Mouse (Mus musculus) hematopoietic stem cell, adult 5-6 weeks (primary cell): ENCODE data around the gene Ppp4r3a. TPM values are rescaled to one million over a fixed set of nuclear protein-coding genes. Genes with fewer than 3 reads are reported as not detected.

Experiments used
- ATAC-seq, 2 experiments: fragments of 125-278 bp in 1 of 2; replicated peaks in 1 of 2; 2 replicates each; pipeline ENCODE4 v1.8.0; 2016 to 2017; ENCODE audit warnings: inconsistent platforms in 2 of 2, mild to moderate bottlenecking in 2 of 2, moderate number of reproducible peaks in 2 of 2, low read depth in 1 of 2, moderate TSS enrichment in 1 of 2; ENCODE audit not compliant: low FRiP score in 2 of 2, poor library complexity in 2 of 2, severe bottlenecking in 2 of 2, insufficient read depth in 1 of 2, low TSS enrichment in 1 of 2
- total RNA-seq: library from RNA; stranded (forward); fragments of 172-1452, 232-1000 nt; gene quantifications from 2 replicates; pipeline ENCODE4 v1.2.3, GENCODE M21; 2017

Gene Ppp4r3a
- total RNA-seq, 1 experiment from 2014 or later, result 168 TPM

DNA sequence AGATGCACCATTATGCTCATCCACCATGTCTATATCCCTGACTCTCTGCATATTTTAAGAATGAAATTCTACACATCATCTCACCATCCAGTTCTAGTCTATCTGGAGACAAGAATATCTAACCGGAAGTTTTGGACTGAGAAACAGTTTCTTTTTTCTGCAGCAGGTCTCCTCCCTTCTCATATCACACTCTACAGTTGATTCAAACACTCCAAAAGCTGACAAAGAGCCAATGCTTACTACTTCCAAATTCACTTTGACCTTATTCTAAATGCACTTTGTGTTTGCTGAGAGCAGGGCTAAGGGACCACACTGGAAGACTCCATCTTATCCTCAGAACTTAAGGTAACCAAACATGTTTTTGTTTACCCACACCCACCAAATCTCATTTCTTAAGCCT is 13.7 kb downstream of the Ppp4r3a start:
- ATAC-seq, result no peak

DNA sequence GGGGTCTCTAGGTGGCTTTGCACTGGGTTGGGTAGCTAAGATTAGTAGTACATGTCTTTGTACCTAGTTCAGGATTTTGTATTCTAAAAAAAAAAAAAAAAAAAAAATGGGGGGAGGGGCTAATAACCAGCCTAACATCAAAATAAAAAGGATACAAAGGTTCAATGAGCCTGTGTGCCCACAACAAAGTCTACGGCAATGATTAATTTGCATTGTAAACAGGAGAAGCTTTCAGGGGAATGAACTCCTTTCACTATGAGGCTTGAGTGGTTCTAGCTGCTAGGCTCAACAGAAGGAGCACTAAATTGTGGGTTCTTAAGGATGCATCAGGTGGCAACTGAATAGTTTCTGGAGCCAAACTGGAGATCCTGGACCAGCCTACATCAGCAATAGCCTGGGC is 17.2 kb downstream of the Ppp4r3a start:
- no peak for ATAC-seq

DNA sequence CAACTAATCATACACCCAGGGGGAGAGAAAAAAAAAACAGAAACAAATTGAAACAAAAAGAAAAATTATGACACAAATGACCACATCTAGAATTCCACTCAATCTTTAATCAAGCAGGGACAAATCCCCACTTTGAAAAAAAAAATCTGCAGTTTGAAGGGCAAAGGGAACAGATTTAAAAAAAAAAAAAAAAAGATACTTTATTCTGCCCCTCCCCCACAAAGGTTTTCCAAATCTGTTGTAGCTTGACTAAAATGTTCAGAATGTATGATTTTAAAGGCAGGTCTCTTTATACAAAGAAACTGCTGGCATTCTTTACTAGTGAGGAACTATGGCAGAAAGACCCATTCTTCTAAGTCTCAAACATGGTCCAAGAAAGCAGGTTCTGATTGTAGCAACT is 43.5 kb downstream of the Ppp4r3a start:
- ATAC-seq, result no peak

DNA sequence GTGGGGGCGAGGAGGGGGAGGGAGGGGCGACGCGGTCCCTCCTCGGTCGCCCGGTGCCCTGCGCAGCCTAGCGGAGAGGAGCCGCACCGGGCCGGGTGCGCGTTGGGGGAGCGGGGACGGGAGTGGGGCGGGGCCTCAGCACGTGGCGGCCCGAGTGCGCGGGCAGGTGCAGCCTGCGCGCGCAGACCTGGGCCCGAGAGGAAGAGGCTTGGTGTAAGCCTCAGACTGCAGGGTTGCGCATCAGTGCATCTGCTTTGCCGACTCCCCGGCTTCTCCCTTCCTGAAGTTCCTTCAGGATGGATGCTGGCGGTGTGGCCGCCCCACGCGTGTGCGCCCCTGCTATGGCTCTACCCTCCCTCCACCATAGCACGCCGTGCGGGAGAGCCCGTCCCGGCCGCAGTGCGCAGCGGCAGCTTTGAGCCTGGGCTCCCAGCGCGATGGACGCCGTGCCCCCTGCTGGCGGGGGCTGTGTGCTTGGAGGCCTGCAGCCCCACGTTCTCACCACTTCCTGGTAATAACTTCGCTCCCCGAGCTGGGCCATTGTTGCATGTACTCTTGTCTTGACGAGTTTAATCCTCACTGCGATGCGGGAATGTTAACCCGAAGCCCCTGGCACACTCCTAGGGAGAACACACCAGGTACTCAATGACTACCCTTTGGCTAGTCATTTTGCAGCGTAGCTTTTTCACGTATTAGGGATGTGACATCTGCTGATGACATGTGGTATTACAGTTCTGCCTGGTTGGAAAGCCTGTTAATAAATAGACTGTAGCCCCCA is 54.4 kb downstream of the Ppp4r3a start, which contains the start of gene Ccdc88c:
Ccdc88c (minus strand) TSS at position 103 of the 778 bp plus-strand sequence.
- ATAC-seq, result peak; percentile 77 to 81

DNA sequence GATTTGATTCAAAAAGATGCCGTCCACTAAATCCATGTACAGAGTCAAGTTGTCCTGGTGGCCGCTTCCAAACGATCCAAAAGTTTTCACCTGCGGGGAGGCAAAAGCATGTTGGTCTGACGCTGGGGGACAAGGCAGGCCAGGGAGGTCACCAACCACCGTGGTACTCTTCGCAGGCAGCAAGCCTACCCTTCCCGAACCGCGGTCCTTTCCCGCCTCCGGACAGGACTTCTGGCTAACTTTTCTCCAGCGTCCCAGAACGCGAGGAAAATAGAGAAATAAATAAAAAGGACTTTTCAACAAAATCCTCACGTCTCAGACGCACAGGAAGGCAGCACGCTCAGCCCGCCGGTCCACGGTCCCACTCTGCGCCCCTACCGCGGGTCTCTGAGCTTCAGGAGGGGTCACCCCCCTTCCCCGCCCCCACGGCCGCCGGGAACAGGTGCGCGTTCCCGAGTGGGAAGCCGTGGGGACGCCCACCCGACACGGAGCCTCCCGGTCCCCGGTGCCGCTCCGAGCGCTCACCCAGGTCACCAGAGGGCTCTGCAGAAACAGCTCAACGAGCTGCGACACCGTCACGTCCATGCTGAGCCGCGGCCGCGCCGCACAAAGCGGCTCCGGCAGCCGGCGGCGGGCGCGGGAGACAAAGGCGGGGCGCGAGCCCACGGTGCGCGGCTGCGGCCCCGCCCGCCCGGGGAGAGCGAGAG is 55.1 kb downstream of the Ppp4r3a start:
- peak; percentile 1 to 9; a peak in 2 of 4 replicates for ATAC-seq

DNA sequence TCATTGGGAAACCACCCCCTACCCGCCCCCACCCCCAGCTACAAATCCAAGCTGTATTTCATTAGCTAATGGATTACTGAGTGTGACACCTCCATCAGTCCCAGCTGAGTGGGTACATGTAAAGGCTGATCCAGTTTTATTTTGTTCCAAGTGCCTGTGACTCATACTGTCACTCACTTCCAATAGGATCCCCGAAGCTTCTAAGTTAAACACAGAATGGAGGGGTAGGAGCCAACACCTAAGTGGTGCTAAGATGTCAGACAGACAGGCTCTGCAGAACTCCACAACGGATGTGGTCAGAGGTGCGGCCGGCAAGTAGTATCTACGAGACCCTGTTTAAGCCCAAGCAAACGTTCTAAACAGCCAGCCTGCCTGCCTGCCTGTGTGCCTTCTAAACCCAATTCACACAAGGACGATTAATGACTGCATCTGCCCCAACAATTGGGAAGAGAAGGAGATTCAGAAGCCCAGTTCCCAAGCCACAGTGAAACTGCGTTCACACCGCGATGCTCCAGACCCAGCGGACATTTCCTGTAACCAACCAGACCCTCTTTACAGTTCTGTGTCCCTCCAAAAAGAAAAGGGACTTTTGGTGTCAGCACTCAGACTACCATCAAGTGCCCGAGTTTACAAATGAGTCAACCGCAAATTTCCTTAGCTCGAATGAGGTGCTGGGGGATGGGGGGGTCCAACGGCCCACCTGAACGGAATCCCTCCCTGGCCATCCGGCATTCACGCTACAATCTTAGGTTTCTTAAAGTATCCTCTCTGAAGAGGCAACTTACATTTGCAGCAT is 55.9 kb downstream of the Ppp4r3a start:
- peak; percentile 5 to 38; a peak in 1 of 4 replicates for ATAC-seq

DNA sequence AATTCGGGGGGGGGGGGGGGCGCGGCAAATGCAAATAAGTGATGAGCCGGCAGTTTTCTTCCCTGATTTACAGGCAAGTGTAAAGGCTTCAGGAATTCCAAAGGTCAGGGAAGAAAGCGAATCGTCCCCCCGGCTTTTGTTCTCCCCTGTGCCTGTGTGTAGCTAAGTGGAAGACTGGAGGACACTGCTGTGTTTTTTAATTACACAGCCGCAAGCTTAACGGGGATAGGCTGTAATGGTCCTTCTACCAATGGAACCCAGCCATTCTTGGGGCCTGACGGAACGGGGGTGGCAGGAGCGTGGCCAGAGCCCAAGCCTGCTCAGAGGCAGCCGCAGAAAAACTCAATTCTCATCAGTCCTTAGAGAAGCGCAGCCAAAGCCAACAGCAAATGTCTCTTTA is 56.6 kb downstream of the Ppp4r3a start:
- no peak for ATAC-seq

DNA sequence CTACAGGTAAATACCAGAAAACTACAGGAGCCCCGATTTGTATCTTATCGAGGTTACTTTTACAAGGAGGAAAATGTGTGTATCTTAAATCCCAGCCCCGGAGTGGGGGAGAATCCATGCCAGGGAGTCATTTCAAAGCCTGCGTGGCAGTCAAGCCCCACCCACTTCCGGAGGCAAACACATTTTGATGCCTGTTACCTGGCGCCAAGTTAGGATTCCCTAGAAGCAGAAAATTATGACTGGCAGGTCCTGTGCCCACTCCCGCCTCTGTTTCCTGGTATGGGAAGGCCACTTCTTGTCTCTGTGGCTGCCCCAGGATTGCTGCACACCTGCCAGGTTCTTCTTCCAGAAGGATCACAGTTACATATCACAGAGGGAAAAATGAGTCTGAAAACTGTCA is 57.0 kb downstream of the Ppp4r3a start:
- no peak for ATAC-seq

DNA sequence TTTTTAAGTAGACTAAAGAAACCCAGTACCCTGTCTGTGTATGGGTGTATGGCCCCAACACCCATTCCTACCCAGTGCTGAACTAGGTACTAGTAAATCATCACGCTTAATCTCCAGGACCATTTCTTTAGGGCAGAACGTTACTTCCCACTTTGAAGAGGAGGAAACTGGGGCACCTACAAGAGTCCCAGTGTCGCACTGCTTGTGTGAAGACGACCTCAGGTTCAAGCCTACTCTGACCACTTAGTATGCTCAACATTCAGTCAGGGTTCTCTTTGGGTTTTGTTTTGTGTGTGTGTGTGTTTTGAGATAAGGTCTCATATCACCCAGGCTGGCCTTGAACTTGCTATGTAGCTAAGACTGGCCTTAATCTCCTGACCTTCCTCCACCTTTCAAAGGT is 57.5 kb downstream of the Ppp4r3a start:
- ATAC-seq, result no peak

DNA sequence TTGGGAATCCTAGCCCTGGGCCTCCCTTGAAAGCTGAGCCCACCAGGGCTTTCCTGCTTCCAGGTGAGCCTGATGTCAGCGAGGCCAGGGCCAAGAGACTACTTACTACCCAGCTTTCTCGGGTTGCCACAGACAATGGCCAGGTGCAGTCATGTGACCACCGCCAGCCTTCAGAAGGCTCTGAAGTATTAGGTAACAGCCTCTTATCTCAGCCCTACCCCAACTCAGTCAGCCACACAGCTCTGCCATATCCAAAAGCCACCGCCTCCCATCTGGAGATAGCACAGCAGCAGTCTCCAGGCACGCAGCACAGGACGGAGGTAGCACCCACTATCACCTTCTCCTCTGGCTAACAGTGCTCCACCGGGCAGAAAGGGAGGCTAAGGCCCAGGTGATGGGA is 58.1 kb downstream of the Ppp4r3a start:
- ATAC-seq, result no peak

DNA sequence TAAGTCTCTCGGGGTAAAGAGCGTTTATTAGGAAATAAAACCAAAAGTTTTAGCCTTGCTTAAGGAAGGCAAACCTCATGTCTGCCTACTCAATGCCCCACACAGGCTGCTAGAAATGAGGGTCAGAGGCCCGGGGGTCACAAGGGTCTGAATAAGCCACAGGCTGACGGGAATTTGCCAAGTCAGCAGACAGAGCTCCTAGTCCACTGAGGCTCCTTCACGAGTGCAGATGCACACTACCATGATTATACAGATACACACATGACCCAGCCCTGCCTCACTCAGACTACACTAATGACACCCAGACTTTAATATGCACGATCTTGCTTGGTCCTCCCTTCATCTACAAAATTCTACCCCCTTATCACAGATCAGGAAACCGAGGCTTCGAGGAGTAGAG is 58.7 kb downstream of the Ppp4r3a start:
- ATAC-seq, result no peak

DNA sequence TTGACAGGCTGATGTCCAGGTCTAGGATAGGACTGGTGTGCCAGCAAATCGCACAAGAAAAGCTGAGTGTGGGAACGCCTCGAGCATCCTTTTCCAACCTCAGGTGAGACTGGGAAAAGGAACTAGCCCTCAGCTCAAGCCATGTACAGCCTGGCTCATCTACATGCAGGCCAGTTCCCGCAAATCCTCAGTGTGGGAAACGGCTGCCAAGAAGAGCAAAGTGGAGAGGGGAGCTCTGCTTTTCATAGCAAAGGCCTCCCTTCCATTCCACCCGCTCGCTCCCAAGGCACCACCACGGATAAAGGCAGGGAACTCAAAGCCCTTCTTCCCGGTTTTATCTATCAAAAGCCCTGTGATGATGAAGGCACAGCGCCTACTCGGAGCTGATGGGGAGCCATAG is 60.4 kb downstream of the Ppp4r3a start:
- ATAC-seq, result no peak

DNA sequence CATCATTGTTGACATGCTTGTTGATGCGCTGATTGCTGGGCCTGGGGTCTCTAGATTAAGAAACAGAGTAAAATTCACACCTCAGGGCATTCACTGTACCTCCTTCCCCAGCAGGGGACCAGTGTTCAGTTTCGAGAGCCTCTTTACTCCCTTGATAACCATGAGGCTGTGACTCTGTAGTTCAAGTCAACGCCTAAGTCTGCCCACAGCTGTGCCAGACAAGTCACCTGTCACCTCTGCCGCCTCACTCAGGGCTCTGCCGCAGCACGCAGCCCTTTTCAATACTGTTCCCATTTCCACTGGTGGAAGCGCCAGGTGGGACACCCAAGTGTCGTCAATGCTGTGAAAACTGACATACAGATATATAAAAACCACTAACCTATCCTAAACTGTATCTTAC is 61.1 kb downstream of the Ppp4r3a start:
- no peak for ATAC-seq

DNA sequence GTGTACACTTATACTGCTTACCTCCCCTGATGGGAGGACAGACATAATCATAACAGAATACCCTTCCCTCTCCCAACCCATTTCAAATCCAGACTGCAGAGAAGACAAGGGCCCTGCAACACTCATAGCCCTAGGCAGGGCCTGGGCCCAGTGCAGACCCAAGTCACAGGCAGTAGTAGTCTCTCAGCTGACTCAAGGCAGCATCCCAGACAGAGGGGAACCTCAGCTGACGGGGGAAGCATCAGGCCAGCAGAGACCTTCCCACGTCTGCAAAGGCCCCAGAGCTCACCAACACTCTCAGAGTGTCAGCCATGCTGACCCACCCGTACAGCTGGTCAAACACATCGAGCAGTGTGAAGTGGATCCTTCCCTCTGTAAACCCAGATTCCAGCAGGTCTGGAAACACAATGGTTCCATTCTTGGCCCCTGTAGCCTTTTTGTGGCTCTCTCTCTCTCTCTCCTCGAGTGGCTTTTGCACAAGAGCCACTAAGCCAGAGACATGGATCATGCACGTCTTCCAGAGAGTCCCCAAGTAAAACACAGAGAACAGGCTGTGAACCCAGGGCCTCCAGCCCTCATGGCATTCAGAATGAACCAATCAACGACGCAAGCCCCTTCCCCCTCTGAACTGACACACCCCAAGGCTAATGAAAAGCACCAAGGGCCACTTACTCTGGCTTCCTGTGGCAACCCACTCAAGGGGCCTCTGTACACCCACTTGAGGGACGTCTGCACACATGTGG is 61.8 kb downstream of the Ppp4r3a start:
- no peak for ATAC-seq

DNA sequence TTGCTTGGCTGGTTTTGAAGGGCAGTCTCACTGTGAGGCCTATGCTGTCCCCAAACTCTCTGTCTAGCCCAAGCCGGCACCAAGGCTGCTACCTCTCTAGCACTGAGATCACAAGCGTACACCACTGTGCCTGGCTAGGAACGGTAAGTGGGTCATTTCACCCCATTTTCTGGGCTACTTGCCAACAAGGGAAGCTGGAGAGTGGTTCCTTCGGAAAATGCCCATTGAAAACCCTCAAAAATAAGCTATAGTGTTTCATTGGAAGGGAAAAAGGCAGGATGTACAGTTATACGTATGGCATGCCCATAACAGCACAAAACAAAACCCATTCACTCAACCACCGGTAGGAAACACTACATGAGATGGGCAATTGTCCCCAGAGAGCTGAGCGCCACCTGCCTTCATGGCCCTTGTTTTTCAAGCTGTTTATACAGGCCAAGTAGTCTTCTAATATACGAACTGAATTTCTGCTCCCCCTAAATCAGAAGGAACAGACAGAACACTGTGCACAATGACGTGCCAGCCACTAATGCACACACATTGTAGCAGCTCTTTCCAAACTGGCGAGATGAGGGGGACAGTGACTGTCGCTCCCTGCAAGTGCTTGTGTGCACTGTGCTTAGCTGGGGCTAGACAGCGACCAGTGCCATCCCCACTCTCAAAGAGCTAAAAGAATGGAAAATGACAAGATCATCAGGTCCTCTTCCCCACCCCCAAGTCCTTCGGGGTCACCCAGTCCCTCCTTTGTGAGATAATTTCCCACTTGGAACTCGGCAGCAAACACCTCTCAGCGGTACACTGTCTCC is 63.1 kb downstream of the Ppp4r3a start:
- no peak for ATAC-seq

DNA sequence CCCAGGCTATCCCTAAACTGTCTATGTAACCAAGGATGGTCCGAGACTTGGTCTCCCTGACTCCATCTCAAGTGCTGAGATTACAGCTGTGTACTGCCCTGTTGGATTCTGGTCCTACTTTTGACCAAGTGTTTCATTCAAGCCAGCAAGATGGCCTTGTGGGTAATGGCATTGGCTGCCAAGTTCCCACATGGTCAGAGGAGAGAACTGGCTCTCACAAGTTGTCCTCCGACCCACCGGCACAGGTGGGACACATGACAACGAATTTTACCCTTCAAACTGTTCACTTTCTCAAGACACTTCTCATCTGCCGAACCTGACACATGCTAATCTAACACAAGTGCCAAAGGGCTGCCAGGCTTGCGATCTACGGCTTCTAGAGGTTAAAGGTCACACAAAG is 64.1 kb downstream of the Ppp4r3a start:
- ATAC-seq, result no peak

DNA sequence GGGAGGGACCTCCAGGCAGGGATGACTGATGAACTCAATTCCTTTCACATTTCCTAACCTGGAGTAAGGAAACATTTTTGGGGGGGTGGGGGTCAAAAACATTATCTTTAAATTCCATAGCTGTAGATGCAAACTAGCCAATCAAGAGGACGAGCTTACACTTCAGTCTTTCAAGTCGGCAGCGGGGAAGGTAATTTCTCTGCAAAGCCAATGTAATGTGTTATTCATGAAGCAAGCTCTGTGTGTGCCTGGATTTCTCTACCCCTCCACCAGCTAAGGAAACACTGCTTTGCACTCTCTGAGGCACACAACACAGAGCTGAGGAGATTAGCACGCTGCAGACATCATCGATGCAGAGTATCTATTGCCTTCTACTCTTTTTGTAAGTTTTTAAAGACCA is 64.5 kb downstream of the Ppp4r3a start:
- no peak for ATAC-seq
